Mouse (Mus musculus) lung, postnatal 0 days (tissue): ENCODE measurements around the gene 2310033P09Rik. TPM values are rescaled to one million over a fixed set of nuclear protein-coding genes. Genes with fewer than 3 reads are reported as not detected.
"Not testable (repeated sequence)": the region's sequence is repeated elsewhere in the genome, so short reads cannot be mapped to it uniquely, and the experiment has no call there.

Experiments used
- ATAC-seq: fragments of 200-750 bp; cut with Nextera tagmentation; 2 replicates; pipeline ENCODE4 v1.8.0; 2017; ENCODE audit warnings: moderate library complexity
- DNase-seq: peaks from one replicate; pipeline ENCODE4 v3.0.0-alpha.2; 2016; ENCODE audit warnings: low spot score
- H3K27ac ChIP-seq: fragments of 300-500 bp; sonication (generic); 2 replicates; pipeline ENCODE4 v1.5.1; 2014; ENCODE audit warnings: antibody characterized with exemption, mild to moderate bottlenecking, low read length, mixed read lengths
- H3K27me3 ChIP-seq: fragments of 300-500 bp; sonication (generic); replicated peaks from 2 replicates; pipeline ENCODE4 v1.6.1; 2014; ENCODE audit warnings: low read length, mixed read lengths; ENCODE audit not compliant: insufficient read depth
- H3K36me3 ChIP-seq: fragments of 300-500 bp; sonication (generic); 2 replicates; pipeline ENCODE4 v1.6.1; 2014; ENCODE audit warnings: low read length, mixed read lengths; ENCODE audit not compliant: insufficient read depth
- H3K4me1 ChIP-seq: fragments of 300-500 bp; sonication (generic); 2 replicates; pipeline ENCODE4 v1.6.1; 2014; ENCODE audit warnings: antibody characterized with exemption, low read depth, low read length, mixed read lengths; ENCODE audit not compliant: insufficient read depth
- H3K4me2 ChIP-seq: fragments of 300-500 bp; sonication (generic); replicated peaks from 2 replicates; pipeline ENCODE4 v1.6.1; 2014; ENCODE audit warnings: low read depth, mild to moderate bottlenecking, low read length, moderate library complexity, mixed read lengths
- H3K4me3 ChIP-seq: fragments of 300-500 bp; sonication (generic); 2 replicates; pipeline ENCODE4 v1.5.1; 2014; ENCODE audit warnings: low read depth, low read length
- H3K9ac ChIP-seq: fragments of 300-500 bp; sonication (generic); replicated peaks from 2 replicates; pipeline ENCODE4 v1.6.1; 2014; ENCODE audit warnings: low read depth, mild to moderate bottlenecking
- H3K9me3 ChIP-seq: fragments of 300-500 bp; sonication (generic); 2 replicates; pipeline ENCODE4 v1.6.1; 2016; ENCODE audit warnings: low read length, mixed read lengths
- CTCF ChIP-seq: IDR thresholded peaks from 2 replicates; pipeline ENCODE4 v1.5.1; 2016; ENCODE audit warnings: antibody characterized with exemption, mild to moderate bottlenecking
- EP300 ChIP-seq: IDR thresholded peaks from 2 replicates; pipeline ENCODE4 v1.6.1; 2016; ENCODE audit warnings: antibody characterized with exemption, mild to moderate bottlenecking, control low read depth
- whole genome bisulfite sequencing: fragments of 180-500 bp; shearing (Covaris S2); extraction: QIAGEN DNeasy Blood & Tissue Kit; methylation state at CpG from one replicate; pipeline ENCODE4 v1.1.7; 2014; 5-methylcytosine and 5-hydroxymethylcytosine counted together
- polyA plus RNA-seq: library from polyadenylated mRNA; unstranded; fragments of >200 nt; fragmentation: Nextera tagmentation; extraction: Ambion mirVana; gene quantifications from 2 replicates; pipeline ENCODE4 v1.2.1, GENCODE M21; 2015

2310033P09Rik gene
- polyA plus RNA-seq, 1 experiment from 2014 or later, result 32.9 TPM

GRCm38 (mm10) chr11:59209003-59209441 is 901 bp downstream of the 2310033P09Rik start:
- peak; percentile 77 for ATAC-seq
- Histone ChIP-seq H3K36me3 (peaks cover 24% of the 10 kb centered on the region; the same call in 1 of the 2 replicates), H3K27me3 (no peaks in the 10 kb centered on the region), H3K4me2 (peak overlapping the region; percentile 84), H3K4me1 (peaks cover 5% of the 10 kb centered on the region; the same call in 1 of the 2 replicates), H3K4me3 (peak overlapping the region; percentile 89), H3K9me3 (no peaks in the 10 kb centered on the region), H3K27ac (peak overlapping the region; percentile 97), H3K9ac (peak overlapping the region; percentile 87)
- TF ChIP-seq EP300, result no peak
- TF ChIP-seq CTCF, result peak; percentile 83
- peak; percentile 90 for DNase-seq
- WGBS, result 2% methylated on average over 18 of the region's 18 CpGs

- no peaks in the 10 kb centered on the region for H3K27me3 ChIP-seq
- peaks cover 5% of the 10 kb centered on the region; the same call in 1 of the 2 replicates for H3K4me1 ChIP-seq
- no peak overlapping the region for H3K9ac ChIP-seq
- 54% methylated on average over 5 of the region's 5 CpGs for WGBS
- no peak for DNase-seq
- 0 out of 2 replicates have a peak overlapping the region, but pooled peaks have one; percentile 97 for H3K27ac ChIP-seq
- no peak overlapping the region for H3K4me3 ChIP-seq
- TF ChIP-seq CTCF, result no peak
- no peak for TF ChIP-seq EP300
- peaks cover 24% of the 10 kb centered on the region; the same call in 1 of the 2 replicates for H3K36me3 ChIP-seq
- H3K9me3 ChIP-seq, result no peaks in the 10 kb centered on the region
- no peak for ATAC-seq
- 0 out of 2 replicates have a peak overlapping the region, but pooled peaks have one; percentile 84 for H3K4me2 ChIP-seq
Observed at GRCm38 (mm10) chr11:59209580-59209979, 1.5 kb downstream of the 2310033P09Rik start.

GRCm38 (mm10) chr11:59210020-59210419 is 1.9 kb downstream of the 2310033P09Rik start:
- peaks cover 24% of the 10 kb centered on the region; the same call in 1 of the 2 replicates for H3K36me3 ChIP-seq
- no peak overlapping the region for H3K4me3 ChIP-seq

GRCm38 (mm10) chr11:59211561-59211960 is 3.4 kb downstream of the 2310033P09Rik start:
- 74% methylated on average over 7 of the region's 9 CpGs for WGBS
- not testable (repeated sequence) for H3K4me3 ChIP-seq, H3K4me1 ChIP-seq, H3K9ac ChIP-seq, H3K27me3 ChIP-seq, H3K27ac ChIP-seq, ATAC-seq, H3K4me2 ChIP-seq, DNase-seq, H3K9me3 ChIP-seq
- H3K36me3 ChIP-seq, result peaks cover 19% of the 10 kb centered on the region; the same call in 1 of the 2 replicates

More at GRCm38 (mm10) chr11:59210020-59210419, 1.9 kb downstream of the 2310033P09Rik start:
- no peaks in the 10 kb centered on the region for H3K9me3 ChIP-seq
- peaks cover 5% of the 10 kb centered on the region; the same call in 1 of the 2 replicates for H3K4me1 ChIP-seq
- H3K27ac ChIP-seq, result no peak overlapping the region
- no peak for TF ChIP-seq EP300
- no peak for TF ChIP-seq CTCF
- no peak for DNase-seq
- no peak overlapping the region for H3K4me2 ChIP-seq
- WGBS, result 71% methylated on average over 4 of the region's 4 CpGs
- no peak for ATAC-seq
- H3K27me3 ChIP-seq, result no peaks in the 10 kb centered on the region
- H3K9ac ChIP-seq, result no peak overlapping the region

GRCm38 (mm10) chr11:59212320-59212719 is 4.2 kb downstream of the 2310033P09Rik start:
- not testable (repeated sequence) for H3K9me3 ChIP-seq, ATAC-seq, H3K27ac ChIP-seq, H3K4me1 ChIP-seq, DNase-seq, H3K4me3 ChIP-seq, H3K4me2 ChIP-seq, H3K9ac ChIP-seq, H3K27me3 ChIP-seq
- whole genome bisulfite sequencing, result 60% methylated on average over 12 of the region's 12 CpGs
- peaks cover 19% of the 10 kb centered on the region; the same call in 1 of the 2 replicates for H3K36me3 ChIP-seq

GRCm38 (mm10) chr11:59212892-59213494 is 4.9 kb downstream of the 2310033P09Rik start:
- Histone ChIP-seq H3K4me1 (peaks cover under 1% of the 10 kb centered on the region; the same call in 1 of the 2 replicates), H3K9me3 (no peaks in the 10 kb centered on the region), H3K4me2 (no peak overlapping the region), H3K27ac (no peak overlapping the region), H3K36me3 (peaks cover 19% of the 10 kb centered on the region; the same call in 1 of the 2 replicates), H3K4me3 (no peak overlapping the region), H3K27me3 (no peaks in the 10 kb centered on the region), H3K9ac (no peak overlapping the region)
- TF ChIP-seq EP300, result no peak
- no peak for TF ChIP-seq CTCF
- DNase-seq, result no peak
- WGBS, result 83% methylated on average over 12 of the region's 12 CpGs
- ATAC-seq, result no peak
